Mouse (Mus musculus) mouse trophoblast stem cell (cell line): ENCODE results near the gene Gm853.

ENCODE experiments used
- in situ Hi-C, 2 experiments: fragments of 300-500 bp; cut with MseI, MboI; formaldehyde crosslinking; loops; 2 replicates in 1 of 2; 3 replicates in 1 of 2; pipeline ENCODE4 v1.15.1; 2025

Gene Gm853

DNA sequence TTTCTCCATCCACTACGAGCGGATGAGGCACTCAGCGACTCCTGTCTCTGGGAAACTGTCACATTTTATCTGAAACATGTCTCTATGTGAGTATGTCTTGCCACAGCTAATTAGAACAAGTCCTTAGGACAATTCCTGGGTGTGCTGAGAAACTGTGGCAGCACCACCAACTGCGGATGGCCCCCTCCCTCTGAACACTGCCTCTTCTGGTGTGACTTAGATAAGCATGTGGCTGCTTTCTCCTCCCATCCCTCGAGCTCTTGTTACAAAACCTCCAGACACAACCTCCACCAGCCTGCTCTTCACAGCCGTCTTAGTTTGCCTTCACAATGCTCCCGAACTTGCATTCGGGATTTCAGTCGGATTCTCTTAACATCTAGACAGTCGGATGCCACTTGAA is 8.3 kb downstream of the Gm853 start:
- in situ Hi-C loops, result no loop called here

DNA sequence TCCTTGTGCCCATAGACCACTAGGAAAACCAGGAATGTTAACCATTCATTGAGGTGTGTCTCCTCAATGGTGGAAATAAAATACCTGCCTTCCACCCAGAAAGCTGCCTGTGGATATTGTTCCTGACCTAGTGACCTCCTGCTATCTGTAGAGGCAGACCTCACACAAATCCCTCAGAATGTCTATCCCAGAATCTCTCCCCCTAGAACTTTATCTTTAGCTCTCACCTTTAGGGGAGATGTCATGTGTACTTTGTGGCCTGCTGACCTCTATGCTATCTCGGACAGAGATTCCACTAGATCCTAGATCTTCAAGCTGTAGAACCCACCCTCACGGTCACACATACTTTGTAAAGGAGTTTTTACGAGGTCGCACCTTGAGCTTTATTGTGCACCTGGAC is 9.0 kb downstream of the Gm853 start:
- in situ Hi-C loops, result no loop called here

DNA sequence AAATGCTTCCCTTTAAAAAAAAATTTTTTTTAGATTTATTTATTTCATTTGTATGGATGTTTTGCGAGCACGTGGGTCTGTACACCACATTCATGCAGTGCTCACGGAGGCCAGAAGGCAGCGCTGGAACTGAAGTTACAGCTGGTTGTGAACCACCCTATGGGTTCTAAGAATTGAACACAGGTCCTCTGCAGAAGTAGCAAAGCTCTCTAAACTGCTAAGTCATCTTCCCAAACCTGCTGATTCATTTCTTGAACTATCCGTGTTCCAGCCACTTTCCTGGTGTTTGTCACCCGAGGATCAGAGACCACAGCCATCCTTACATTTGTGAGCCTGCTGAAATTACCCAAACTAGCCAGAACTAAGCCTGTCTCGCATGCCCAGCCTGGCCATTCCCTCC is 9.8 kb downstream of the Gm853 start:
- in situ Hi-C loops, result no loop called here

DNA sequence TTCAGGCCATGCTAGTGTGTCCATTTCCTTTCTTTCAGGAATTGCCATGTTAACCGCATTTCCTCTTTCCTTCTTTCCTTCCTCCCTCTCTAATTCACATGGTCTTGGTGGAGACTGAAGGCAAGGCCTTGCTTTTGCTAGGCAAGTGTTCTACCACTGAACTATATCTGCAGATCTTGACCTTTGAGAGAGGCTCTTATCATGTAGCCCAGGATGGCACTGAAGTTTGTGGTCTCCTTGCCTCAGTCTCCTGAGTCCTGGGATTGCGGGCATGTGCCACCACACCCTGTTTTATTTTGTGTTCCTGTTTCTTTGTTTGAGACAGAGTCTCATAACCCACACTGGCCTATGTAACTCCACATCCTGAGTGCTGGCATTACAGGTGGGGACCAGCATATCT is 10.3 kb downstream of the Gm853 start:
- in situ Hi-C loops, result no loop called here

DNA sequence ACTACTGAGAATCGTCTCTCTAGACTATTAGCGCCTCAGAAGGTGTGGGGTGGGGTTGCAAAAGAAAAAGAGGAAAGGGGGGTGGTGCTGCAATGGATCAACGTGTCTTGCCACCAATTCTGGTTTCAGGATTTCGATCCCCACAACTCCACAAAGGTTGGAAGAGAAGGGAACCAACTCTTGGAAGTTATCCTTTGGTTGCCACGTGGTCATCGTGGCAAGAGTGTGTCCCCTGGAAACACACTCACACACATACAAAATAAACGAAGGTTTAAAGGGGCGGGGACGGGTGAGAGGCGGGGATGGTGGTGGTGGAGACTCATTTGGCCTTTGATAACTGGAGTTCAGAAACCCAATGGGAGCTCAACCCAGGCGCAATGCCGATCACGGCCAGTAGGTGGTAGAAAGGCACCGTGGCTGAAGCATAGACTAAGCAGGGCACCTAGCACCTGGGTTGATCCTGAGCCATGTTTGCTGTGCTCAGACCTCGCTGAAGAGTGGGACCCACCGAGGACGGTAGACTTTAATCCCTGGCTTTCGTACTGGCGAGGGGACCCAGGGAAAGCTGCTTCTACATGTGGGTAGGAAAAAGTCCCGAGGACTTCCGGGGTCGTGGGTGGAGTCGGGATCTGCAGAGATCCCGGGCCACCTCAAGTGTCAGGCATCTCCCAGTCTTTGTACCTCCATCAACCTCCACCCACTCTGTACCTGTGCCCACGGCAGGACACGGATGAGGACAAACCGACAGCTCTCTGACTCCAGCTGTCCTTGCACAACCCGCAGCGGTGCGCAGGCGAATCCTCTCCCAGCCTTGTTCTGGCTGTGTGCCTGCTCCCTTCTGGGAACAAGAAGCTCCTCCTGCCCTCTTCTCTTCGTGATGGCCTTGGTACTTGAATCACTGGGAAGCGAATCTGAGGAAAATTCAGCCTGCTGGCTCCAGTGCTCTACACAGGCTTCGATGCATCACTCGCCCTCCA is 23.2 kb downstream of the Gm853 start:
- in situ Hi-C loops, result no loop called here

DNA sequence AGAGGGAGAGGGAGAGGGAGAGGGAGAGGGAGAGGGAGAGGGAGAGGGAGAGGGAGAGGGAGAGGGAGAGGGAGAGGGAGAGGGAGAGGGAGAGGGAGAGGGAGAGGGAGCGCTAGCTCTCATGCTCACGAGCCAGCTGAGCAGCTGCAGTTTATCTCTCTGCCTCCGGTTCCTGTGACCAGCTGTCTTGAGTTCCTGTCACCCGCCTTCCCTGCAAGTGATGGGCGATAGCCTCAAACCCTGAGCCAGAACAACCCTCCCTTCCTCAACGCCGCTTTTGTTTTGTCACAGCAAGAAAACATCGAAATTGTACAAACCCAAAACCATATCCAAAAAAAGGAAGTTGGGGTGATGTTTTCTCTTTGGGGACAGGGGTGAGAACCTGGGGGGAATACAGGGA is 25.7 kb downstream of the Gm853 start:
- in situ Hi-C loops, result no loop called here

DNA sequence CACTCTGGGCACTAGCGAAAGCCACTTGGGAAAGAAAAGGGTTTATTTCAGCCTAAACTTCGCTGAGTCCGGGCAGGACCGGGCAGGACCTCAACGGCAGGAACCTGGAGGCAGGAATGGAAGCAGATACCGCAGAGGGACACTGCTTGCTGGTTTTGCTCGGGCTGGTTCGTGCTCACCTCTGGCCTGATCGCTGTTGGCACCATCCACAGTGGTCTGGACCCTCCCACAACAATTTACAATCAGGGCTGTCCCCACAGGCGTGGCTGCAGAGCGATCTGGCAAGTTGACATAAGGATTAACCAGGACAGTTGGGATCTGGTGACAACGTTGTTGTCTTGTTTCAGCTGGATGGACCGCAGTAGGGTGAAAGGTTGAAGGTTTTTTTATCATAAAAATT is 26.3 kb downstream of the Gm853 start:
- in situ Hi-C loops, result no loop called here

DNA sequence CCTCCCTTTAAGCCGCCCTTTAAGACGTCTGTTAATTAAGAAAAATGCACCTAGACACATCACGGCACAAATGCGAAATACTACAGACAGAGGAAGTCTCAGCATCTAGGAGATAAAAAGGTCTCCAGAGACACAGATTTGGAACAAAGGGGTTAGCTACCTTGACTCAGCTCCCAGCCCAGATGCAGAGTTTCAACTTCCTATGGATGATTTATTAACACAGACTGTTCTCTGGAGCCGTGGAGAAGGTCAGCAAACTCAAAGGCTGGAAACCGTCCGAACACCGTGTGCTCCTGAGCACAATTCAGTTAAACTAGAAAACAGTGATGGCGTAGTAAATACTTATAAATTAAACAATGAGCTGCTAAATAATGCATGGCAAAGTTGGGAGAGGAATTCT is 29.9 kb downstream of the Gm853 start:
- in situ Hi-C loops, result no loop called here

DNA sequence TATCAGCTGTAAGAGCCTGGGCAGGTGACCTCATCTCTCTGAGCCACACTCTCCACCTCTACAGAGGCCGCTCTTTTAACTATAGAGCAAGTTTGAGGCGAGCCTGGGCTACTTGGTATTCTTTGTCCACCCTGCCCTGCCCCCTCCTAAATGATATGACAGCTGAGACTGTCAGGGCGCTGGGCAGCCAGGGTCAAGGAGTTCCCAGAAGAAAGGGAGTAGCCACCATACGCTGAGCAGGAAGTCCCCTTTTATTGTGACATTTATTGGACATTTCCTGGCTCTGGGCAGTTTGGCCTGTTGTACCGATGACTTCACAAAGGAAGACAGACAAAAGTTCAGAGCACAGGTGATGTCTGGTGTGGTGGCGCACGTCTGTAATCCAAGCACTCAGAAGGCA is 32.6 kb downstream of the Gm853 start:
- in situ Hi-C loops, result loop anchor here in 1 of 2 experiments (5.0 kb wide), 1 partner anchor 52 kb away; the partner anchor contains the start of gene Hcrtr1

DNA sequence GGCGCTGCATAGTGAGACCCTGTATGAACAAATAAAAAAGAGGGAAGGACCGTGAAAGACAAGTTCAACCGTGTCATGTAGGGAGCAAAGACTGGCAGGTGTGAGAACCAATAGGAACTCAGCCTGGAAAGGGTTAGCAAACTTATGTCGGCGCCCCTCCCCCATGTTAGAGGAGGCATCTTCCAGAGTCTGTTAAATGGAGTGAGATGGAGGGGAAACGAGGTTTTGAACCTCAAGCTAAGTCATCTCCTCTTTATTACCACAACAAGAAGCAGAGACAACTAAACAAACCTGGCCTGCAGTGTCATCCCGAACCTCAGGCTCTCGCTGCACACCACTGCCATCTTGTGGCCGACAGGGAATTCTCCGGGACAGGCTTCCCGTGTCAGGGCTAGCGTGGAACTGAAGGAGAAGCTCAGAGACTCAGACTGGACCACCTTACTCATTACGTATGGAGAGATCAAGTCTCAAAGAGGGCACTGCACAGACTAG is 33.3 kb downstream of the Gm853 start:
- in situ Hi-C loops, result loop anchor here in 1 of 2 experiments (5.0 kb wide), 1 partner anchor 52 kb away; the partner anchor contains the start of gene Hcrtr1

DNA sequence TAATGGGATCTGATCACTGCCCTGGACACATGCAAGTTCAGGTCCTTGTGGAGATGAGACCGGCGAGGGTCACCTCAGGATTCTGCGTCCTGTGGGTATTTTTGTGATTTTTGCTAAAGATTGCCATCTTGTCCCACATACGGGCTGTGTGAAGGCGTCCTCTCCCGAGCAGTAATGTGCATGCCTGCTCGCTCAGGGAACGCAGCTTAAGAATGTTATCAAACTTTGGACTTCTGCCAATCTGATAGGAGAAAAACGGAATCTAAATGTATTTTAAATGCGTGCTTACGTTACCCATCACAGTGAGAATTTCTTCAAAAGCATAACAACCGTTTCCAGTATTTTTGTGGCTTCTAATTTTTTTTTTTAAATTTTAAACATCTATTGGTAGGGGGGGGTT is 35.3 kb downstream of the Gm853 start:
- in situ Hi-C loops, result loop anchor here in 1 of 2 experiments (5.0 kb wide), 1 partner anchor 50 kb away; the partner anchor contains the start of gene Hcrtr1

DNA sequence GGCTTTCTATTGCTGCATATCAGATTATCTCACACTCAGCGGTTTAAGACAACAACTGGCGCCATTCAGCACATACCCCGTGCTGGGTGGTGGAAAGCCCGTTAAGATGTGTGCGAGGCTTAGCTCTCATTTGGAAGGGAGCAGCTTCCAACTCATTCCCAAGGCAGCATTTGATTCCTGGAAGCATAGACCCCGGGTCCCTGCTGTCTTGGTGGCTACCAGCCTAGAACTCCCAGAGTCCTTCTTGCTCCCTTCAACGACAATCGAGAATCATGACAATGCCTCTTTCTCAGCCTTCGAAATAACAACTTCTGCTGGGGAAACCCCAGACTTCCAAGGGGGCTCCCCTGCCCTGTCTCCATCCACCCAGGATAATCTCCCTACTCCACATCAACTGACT is 35.8 kb downstream of the Gm853 start:
- in situ Hi-C loops, result loop anchor here in 1 of 2 experiments (5.0 kb wide), 1 partner anchor 49 kb away; the partner anchor contains the start of gene Hcrtr1

DNA sequence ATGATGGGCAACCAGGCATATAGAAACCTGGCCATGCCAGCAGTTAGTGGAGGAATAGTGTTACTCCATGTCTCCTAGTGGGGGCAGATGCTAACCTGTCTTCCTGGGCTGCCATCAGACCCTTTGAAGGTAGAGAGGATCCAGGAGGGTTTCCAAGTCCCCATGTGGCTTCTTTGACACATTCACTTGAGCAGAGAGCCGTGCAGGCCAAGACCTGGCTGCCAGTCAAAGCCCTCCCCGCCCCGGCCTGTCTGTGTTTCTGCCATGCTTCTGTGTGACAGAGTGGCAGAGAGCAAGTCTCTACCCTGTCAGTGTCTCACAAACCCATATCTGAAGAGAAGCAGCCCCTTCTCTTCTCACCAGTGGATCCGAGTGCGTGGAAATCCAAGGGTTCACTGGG is 38.3 kb downstream of the Gm853 start:
- in situ Hi-C loops, result no loop called here

DNA sequence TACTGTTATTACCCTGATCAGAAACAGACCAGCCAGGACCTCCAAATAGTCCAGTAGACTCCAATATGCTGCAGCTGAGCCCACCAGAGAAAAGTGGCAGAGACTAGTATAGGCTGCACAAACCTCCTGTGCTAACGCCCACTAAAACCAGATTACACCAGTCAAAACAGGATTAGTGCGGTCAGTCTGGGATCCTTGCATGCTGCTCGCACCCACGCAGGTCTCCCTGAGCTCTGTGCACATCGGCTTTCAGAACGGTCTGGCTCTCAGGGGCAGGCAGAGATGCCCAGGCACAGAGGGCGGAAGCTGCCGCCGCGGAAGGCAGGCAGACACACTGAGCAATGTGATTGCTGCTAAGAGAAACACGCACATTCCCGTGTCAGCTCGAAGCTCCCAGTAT is 39.2 kb downstream of the Gm853 start:
- in situ Hi-C loops, result no loop called here

DNA sequence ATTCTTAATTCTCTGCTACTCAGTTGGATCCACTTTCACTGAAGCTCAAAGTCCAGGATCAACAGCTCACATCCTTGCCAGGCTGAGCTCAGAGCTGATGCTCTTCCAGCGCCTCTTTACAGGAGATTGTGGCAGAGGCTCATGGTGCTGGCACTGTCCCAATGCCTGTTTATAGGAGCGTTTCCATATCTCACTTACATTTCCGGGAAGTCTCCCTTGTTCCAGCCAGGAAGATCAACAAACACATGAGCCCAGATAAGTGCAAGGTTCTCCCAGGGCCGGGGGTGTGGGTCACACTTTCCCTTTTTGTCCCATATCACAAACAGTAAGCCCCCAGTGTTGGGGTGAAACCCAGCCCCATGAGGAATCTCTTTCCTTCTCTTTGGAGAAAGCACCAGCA is 40.3 kb downstream of the Gm853 start:
- in situ Hi-C loops, result no loop called here

DNA sequence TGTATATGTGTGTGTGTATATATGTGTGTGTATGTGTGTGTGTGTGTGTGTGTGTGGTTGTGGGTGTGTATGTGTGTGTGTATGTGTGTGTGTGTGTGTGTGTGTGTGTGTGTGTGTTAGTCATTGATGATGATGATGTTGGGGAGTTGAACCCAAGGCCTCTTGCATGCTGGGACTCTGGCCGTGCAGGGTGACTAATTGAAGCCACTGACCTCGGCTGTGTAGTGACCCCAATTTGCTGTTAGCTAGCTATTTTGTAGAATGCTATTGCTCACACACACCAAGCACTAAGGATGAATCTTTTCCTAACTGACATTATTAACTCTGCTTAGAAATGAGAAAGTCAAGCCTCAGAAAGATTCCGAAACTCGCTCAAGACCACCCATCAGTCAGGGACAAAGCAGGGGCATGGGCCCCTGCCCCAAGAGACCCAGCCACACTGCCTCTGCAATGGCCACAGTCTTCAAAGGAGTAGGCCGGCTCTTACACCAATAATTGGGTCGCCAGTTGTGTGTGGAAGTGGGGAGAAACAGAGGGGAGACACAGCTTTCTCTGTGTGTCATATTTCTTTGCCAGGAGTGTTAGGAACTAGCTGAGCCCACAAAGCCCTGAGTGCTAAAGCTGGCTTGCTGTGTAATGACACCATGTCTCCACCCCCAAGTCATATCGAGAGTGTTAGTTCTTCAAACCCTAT is 41.1 kb downstream of the Gm853 start:
- in situ Hi-C loops, result no loop called here

DNA sequence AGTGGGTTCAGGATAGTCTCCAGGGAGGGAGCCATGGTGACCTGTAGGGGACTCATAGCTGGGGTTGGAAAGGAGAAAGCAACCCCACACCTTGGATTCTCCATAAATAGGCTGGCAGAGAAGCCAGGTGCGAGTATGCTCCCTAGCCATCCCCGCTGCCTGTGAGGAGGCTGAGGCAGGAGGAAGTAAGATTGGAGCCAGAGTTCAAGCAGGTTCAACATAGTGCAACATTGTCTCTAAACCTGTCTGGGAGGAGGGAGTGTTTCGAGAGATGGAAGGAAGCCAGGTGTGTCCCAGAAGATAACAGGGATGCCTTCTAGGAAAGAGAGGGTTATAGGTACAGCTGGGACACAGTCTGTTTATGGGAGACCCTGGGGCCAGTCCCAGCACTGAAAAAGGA is 42.3 kb downstream of the Gm853 start:
- in situ Hi-C loops, result no loop called here

DNA sequence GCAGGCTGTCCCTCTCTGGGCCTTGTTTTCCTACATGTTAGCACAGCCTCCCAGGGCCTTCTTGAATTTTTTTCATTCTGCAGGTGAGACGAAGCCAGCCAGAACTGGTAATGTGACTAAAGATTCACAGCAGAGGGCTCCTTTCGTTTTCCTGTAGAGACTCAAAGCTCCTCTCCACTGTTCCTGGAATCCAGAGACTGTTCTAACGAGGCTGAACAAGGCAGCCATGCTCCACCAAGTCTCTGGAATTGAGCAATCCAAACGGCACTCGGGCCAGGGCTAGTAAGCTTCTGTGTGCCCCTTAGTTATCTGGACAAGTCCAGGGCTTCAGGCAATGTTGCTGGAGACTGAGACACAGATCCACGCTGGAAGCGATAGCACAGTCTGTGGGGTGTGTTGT is 44.7 kb downstream of the Gm853 start:
- in situ Hi-C loops, result no loop called here

DNA sequence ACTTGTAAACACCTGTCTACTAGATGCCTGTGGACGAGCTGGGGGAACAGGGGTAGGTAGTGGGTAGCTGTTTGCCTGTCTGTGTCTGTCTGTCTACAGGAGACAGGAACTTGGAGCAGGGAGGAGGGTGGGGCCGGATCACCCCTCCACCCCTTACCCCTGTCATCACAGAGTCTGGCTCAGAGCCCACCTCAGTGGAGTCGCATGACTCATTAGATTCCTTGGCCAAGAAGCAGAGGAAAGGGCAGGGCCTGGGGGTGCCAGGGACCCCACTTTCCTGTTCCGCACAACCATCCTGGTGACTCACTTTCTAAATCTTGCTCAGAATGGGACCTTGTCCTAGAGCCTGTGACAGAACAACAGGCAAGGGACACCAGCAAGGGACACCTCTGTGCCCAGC is 45.1 kb downstream of the Gm853 start:
- in situ Hi-C loops, result no loop called here

DNA sequence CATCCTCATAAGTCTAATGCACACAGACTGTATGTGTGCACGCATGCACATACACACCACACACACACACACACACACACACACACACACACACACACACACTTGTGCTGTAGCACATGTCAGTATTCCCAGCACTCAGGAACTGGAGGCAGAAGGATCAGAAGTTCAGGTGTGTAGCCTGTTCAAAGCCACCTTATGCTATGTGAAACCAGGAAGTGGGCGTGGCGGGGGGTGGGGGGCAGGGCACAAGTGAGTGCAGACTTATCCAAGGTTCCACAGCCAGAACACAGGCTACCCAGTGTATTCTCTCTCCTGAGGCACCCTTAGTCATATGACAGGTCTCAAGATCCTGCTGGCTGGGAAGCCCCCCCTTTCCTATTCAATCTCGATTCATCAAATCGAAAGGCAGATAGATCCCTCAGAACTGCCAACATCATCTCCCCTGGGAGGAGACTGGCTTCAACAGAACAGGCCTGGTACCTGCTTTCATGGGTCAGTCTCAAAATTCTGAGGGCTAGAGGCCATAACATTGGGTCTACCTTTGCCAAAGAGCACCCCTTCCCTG is 46.0 kb downstream of the Gm853 start:
- in situ Hi-C loops, result no loop called here

DNA sequence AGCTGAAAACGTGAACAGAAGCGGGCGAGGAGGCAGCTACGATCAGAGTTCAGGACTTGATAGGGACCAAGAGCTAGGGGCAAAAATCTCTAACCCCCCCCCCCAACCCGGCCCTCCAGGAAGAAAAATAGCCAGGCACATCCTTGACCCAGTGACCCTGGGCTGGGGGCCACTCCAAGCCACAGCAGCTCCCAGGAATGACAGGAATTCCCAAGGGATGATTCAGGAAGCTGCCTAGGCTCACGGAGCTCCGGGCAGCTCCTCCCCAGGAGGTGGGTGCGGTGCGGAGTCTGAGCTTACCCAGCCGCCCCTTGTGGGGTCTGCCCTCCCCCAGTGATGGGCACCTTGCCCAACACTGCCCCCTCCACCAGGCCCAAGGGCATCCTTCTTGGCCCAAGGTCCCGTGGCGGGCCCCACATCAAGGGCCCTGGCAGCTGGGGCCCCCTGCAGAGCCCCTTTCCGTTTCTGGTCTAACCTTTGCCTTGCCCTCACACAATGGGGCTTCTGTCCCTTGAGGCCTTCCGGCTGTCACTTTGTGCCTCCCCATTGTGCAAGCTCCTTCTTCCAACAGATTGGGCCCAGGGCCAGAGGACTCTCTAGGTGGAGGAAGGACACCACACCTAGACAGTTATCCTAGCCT is 47.0 kb downstream of the Gm853 start, which contains the start of gene Tinagl1:
Tinagl1 (minus strand) TSS at position 51 of the 640 bp plus-strand sequence.
- in situ Hi-C loops, result no loop called here
